Mouse (Mus musculus) adrenal gland, adult (tissue): ENCODE measurements around the gene Reg3b.
A peak's percentile ranks its signal among the peaks of the same experiment; 100 is the strongest.
"Not testable (repeated sequence)": the region's sequence is repeated elsewhere in the genome, so short reads cannot be mapped to it uniquely, and the experiment has no call there.

Experiments
- DNase-seq, 2 experiments: peaks; one replicate each; pipeline ENCODE4 v3.0.0; 2022 to 2023; ENCODE audit warnings: low spot score in 1 of 2; ENCODE audit not compliant: inconsistent age in 2 of 2

The Reg3b gene

DNA sequence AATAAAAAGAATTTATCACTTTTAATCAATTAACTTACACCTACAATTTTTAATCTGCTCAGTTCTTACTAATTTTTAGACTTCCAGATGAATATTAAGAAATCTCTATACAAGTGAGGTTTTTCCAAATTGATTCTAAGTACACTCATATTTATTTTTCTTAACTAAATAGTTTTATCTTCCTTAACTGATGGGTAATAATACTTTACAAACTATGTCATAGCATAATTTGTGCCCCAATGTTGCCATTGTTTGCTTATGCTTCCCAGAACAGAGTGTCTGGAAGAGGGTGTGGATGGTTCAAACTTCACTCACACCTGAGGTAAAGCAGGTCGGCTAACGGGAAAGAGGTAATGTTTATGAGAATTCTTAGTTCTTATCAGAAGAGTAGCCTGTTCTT, at the start of gene Reg3b:
Reg3b (plus strand) TSS at position 301 of the 400 bp plus-strand sequence.
- DNase-seq = no peak

DNA sequence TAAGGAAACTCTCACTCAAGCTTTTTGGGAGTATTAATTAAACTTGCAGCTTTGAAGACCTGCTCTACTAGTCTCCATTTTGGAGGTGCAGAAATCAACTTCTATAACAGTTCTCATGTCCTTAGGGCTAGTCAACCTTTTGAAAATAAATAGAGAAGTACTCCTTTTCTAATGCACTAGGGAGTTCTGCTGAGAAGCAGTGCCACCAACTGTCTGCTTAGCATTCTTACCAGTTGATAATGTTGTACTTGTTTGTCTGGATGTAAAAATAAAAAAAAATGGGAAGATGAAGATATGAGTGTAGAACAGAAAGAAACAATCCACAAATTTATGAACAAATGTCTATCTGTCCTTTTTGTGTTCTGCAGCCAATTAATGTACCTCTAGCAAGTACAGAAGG, 42.7 kb upstream of the Reg3b start:
- no peak for DNase-seq

DNA sequence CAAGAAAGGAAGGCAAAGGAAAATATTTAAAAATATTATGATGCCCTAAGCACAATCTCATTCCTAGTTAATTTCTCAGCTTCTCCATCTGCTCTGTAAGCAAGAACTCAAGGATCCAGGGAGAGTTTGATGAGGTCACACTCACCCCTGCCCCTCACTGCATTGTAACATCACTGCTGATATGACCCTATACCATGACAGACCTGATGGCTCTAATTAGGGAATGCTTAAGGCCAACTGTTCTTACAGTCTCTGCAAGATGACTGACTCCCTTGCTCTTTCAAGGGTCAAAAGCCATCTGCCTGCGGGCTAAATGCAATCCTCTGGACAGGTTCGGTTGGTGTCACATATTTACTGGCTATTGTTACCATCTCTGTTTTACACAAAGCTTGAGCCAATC, 41.3 kb upstream of the Reg3b start:
- no peak for DNase-seq

DNA sequence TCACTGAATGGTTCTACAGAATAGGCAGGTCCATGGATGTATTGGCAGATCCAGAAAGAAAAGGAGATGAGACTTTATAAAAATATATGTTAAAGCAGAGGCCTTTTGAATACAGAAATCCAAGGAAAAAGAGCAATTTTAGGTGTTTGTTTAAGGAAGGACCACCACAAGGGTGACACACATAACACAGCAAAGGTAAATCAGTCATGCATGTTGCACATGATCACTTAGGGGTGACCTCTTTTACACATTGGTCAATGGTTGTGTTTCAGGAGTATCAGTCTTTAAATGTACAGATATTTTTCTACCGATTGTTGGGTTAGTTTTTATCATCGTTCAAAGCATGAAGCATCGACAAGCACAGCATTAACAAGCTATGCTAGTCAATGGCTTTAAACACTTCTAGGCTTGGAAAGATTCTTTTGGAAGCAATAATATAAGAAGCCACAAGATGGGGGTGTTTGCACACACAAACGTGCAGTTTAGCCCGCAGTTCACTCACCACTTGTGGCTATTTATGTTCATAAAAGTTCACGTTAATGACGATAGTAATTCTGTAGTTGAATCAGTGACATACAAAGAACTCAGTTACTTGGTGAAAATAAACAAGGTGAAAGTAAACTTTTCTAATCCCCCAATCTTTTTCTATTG, 38.4 kb upstream of the Reg3b start:
- peak in 1 of 2 experiments; percentile 60 for DNase-seq

DNA sequence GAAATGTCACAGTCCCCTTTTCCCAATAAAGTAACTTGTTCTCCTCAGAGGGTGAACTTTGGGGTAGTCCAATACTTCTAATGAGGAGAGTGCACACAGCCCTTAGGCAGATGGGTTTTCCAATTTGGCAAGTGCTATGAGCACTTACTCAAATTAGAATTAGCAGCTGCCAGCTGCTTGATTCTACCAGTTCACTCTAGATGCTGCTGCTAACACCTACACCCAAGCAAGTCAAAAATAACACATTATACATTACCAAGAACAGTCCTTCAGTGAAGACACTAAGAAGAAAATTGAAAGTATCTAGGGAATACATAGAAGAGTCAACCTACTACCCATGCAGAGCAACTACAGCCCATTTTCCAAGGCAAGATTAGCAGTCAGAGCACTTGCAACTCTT, 30.2 kb upstream of the Reg3b start:
- DNase-seq = no peak

DNA sequence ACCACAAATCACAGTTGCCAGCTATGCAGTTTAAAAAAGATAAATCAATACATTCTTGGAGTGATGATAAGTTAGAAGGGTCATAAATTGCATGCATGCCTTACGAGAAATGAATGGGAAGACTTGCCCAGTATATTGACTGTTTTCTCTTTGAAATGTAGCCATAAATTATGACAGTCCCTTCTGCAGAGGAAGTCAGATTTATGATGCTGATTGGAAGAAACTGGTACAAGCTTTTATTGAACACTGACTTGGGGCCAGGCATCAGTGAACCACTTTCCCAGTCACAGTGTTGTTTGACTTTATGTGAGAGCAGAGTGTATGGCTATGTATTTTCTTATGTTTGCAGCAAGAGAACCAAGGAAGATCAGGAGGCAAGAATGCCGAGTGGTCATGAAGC, 28.8 kb upstream of the Reg3b start:
- DNase-seq = no peak

DNA sequence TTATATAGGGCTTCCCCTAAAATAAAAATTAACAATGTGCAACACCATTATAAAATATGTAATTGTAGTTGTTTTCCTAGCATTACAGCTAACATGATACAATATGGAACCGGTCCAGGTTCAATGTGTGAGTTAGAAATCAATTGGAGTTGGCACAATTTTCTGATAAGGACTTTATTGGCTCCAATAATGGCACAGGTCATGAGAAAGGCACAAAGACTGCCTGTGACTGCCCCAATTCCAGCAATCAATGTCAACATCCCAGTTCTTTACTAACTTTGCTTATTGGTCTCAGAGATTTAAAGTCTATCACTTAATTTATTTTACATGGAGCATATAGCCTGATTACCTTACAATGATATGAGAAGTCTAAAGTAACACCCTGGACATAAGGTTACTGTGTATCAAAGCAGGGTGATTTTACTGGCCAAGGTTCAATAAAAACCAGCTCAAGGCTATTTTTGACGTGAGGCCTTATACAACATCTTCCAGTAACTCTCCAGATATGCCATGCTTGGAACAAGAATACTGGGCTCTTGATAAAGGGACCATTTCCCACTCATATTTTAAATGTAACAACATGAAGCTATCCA, 8.4 kb upstream of the Reg3b start:
- DNase-seq = peak in 1 of 2 experiments; percentile 37

DNA sequence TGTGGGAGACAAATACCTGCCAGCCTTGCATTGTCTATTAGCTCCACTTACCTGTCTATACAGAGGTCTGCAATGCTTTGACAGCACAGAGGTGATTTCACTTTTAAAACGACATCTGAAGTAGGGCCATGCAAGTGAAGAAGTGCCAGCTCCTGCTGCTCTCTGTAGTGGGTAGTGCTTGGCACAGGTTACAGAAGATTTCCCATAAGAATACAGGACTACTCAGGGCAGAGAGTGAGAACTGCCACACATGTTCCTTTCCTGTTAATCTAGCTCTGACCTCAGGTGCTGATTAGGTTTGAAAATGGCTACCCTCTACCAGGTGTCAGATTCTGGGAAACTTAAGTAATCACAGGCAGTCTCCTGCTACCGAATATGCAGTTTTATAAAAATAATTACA, 8.3 kb downstream of the Reg3b start, which contains the start of gene Reg3d:
Reg3d (minus strand) TSS at position 101 of the 400 bp plus-strand sequence.
- DNase-seq = peak in 1 of 2 experiments; percentile 9

DNA sequence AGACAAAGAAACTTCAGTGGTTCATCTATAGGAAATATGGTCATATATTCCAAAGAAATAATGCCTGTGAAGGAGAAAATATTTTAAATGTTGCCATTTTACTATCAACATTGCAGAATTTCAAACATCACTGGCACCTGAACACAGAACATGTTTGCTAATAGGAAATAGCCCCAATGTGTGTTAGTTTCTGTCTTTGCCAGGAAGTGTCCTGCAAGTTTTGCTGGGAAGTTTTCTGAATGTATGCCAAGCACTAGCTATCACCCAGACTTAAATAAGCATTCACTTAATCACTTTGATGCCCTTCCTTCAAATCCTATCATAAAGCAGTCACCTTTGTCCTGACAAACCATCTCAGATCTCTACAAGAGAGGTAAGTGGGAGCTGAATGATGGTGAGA, 10.0 kb downstream of the Reg3b start, which contains the start of gene Reg3a:
Reg3a (plus strand) TSS at position 301 of the 400 bp plus-strand sequence.
- no peak for DNase-seq

DNA sequence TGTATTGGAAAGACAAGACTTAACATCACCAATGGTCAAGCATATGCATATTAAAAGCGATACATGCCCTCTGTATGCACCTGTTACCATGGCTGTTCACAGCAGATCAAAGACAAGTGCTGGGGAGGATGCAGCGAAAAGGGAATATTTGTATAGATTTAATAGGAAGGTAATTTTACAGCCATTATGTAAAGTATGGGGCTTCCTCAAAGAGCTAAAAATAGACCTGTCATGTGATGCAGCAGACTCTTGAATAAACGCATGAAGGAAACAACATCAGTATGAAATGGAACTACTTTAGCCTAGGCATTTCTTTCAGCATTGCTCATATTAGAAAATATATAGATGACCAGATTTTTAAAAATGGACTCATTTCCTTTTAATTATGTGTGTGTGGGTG, 15.2 kb downstream of the Reg3b start:
- DNase-seq = no peak

DNA sequence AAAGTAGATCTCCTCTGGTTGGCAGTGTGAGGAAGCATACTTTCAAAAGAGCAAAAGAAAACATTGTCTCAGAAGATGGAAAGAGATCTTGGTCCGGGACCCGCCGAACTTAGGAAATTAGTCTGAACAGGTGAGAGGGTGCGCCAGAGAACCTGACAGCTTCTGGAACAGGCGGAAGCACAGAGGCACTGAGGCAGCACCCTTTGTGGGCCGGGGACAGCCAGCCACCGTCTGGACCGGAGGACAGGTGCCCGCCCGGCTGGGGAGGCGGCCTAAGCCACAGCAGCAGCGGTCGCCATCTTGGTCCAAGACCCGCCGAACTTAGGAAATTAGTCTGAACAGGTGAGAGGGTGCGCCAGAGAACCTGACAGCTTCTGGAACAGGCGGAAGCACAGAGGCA, 24.9 kb downstream of the Reg3b start, which contains the start of gene Reg2:
Reg2 (plus strand) TSS at position 301 of the 400 bp plus-strand sequence.
- not testable (repeated sequence) for DNase-seq

DNA sequence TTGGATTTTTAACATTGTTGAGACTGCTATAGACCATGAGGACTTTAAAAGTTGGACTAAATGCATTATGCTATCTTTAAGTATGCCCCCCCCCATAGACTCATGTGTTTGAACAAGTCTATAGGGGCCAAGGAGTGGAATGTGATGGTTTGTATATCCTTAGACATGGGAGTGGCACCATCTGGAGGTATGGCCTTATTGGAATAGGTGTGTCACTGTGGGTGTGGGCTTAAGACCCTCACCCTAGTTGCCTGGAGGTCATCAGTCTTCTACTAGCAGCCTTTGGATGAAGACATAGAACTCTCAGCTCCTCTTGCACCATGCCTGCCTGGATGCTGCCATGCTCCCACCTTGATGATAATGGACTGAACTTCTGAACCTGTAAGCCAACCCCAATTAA, 52.0 kb downstream of the Reg3b start, which contains the start of gene Reg1:
Reg1 (plus strand) TSS at position 301 of the 400 bp plus-strand sequence.
- not testable (repeated sequence) for DNase-seq
